Mouse (Mus musculus): ENCODE results near the gene Ppp1r32. TPM values are rescaled to one million over a fixed set of nuclear protein-coding genes. Genes with fewer than 3 reads are reported as not detected.

Gene Ppp1r32
- polyA plus RNA-seq (2016; fragmentation: Nextera tagmentation; extraction: Ambion mirVana) = 1.1 and 2.0 TPM in 2 replicates

DNA sequence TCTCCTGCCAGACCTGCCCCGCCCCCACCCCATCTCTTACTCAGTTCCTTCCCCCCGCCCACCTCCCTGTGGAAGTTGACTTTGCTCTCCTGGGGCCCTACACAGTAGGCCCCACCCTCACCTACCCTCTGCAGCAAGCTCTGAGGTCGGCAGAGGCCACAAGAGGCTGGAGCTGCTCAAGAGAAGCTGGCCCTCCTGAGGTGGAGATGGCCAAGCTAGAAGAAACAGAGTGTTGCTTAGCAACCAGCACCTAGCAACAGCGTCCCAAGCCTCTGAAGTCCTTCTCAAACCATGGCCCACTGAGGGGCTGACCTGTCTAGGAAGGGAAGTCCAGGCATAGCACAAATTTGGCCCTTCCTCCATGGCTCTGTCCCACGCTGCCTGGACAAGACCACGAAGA is at the start of gene Ppp1r32:
Ppp1r32 (minus strand) TSS at position 226 of the 400 bp plus-strand sequence.
- Histone ChIP-seq H3K36me3 (no peaks in the 10 kb centered on the region), H3K9me3 (replicated peaks) (no peaks in the 10 kb centered on the region), H3K27ac (no peak within 1 kb of the TSS), H3K4me1 (peaks cover 9% of the 10 kb centered on the region), H3K4me3 (no peak within 1 kb of the TSS), H3K4me2 (replicated peaks) (no peak within 1 kb of the TSS), H3K9ac (no peak within 1 kb of the TSS), H3K27me3 (no peaks in the 10 kb centered on the region)
- ATAC-seq (ENCODE audit: low FRiP score) = 0 out of 2 replicates have a peak, but pooled peaks have one; percentile 17
- WGBS = 22% methylated on average over 6 of the region's 6 CpGs

- Histone ChIP-seq H3K36me3 (peaks cover 49% of the 10 kb centered on the region), H3K9ac (no peak overlapping the region), H3K4me1 (peaks cover 17% of the 10 kb centered on the region), H3K27ac (no peak overlapping the region), H3K4me3 (no peak overlapping the region), H3K27me3 (no peaks in the 10 kb centered on the region), H3K9me3 (replicated peaks) (no peaks in the 10 kb centered on the region), H3K4me2 (replicated peaks) (no peak overlapping the region)
- WGBS = 89% methylated on average over 1 of the region's 1 CpGs
- no peak for ATAC-seq (ENCODE audit: low FRiP score)
Measured at GRCm38 (mm10) chr19:10530082-10530481, 47.4 kb upstream of the Ppp1r32 start.

GRCm38 (mm10) chr19:10525910-10526309 is 43.2 kb upstream of the Ppp1r32 start, which contains the start of gene Sdhaf2:
Gene Sdhaf2 (minus strand): TSS chr19:10526142.
- peak within 1 kb of the TSS; percentile 97 for H3K27ac ChIP-seq
- no peaks in the 10 kb centered on the region for H3K9me3 ChIP-seq (replicated peaks)
- H3K27me3 ChIP-seq = no peaks in the 10 kb centered on the region
- peaks cover 15% of the 10 kb centered on the region for H3K36me3 ChIP-seq
- H3K4me1 ChIP-seq = peaks cover 23% of the 10 kb centered on the region
- peak within 1 kb of the TSS; percentile 99 for H3K9ac ChIP-seq
- peak within 1 kb of the TSS; percentile 97 for H3K4me3 ChIP-seq
- peak within 1 kb of the TSS; percentile 68 for H3K4me2 ChIP-seq (replicated peaks)
- under 1% methylated on average over 11 of the region's 11 CpGs for WGBS
- peak; percentile 22; the same call in 1 of the 2 replicates for ATAC-seq (ENCODE audit: low FRiP score)

- Histone ChIP-seq H3K27ac (peak within 1 kb of the TSS; percentile 97), H3K4me3 (peak within 1 kb of the TSS; percentile 97), H3K4me2 (replicated peaks) (peak within 1 kb of the TSS; percentile 68), H3K27me3 (no peaks in the 10 kb centered on the region), H3K36me3 (peaks cover 15% of the 10 kb centered on the region), H3K4me1 (peaks cover 23% of the 10 kb centered on the region), H3K9me3 (replicated peaks) (no peaks in the 10 kb centered on the region), H3K9ac (peak within 1 kb of the TSS; percentile 99)
- WGBS = under 1% methylated on average over 82 of the region's 93 CpGs
- peak; percentile 93 for ATAC-seq (ENCODE audit: low FRiP score)
Measured at GRCm38 (mm10) chr19:10525106-10525901, 42.6 kb upstream of the Ppp1r32 start, which contains the start of gene Cpsf7. Gene Cpsf7 (plus strand): TSS chr19:10525266.

GRCm38 (mm10) chr19:10524784-10525105 is 42.0 kb upstream of the Ppp1r32 start:
- peaks cover 23% of the 10 kb centered on the region for H3K4me1 ChIP-seq
- no peaks in the 10 kb centered on the region for H3K27me3 ChIP-seq
- peaks cover 12% of the 10 kb centered on the region for H3K36me3 ChIP-seq
- H3K4me3 ChIP-seq = peak overlapping the region; percentile 97
- peak overlapping the region; percentile 68 for H3K4me2 ChIP-seq (replicated peaks)
- H3K9me3 ChIP-seq (replicated peaks) = no peaks in the 10 kb centered on the region
- peak overlapping the region; percentile 99 for H3K9ac ChIP-seq
- no peak for ATAC-seq (ENCODE audit: low FRiP score)
- peak overlapping the region; percentile 97 for H3K27ac ChIP-seq
- 0% methylated on average over 19 of the region's 19 CpGs for WGBS

- no peak overlapping the region for H3K9ac ChIP-seq
- no peak overlapping the region for H3K4me3 ChIP-seq
- peaks cover 23% of the 10 kb centered on the region for H3K4me1 ChIP-seq
- ATAC-seq (ENCODE audit: low FRiP score) = no peak
- H3K9me3 ChIP-seq (replicated peaks) = no peaks in the 10 kb centered on the region
- H3K36me3 ChIP-seq = peaks cover 8% of the 10 kb centered on the region
- H3K27me3 ChIP-seq = no peaks in the 10 kb centered on the region
- WGBS = 88% methylated on average over 5 of the region's 5 CpGs
- H3K27ac ChIP-seq = no peak overlapping the region
- peak overlapping the region; percentile 68 for H3K4me2 ChIP-seq (replicated peaks)
Measured at GRCm38 (mm10) chr19:10523483-10524080, 40.9 kb upstream of the Ppp1r32 start.

DNA sequence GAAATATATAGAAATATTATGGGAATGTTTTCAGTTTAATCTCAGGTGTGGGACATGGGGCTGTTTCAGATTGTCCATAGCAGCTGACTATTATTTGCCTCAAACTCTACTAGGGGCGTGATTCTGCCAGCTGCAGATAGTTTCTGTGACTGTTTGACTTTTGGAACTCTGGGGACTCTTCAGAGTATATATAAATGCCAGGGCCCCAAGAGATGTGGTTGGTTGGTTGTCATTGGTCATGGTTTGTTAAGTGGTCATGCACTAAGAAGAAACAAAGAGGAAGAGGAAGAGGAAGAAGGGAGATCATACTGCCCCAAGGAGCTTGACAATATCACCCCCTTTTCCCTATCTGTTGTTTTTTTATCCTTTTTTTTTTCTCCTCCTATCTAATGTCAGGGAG is 39.2 kb upstream of the Ppp1r32 start:
- no peak overlapping the region for H3K27ac ChIP-seq
- no peaks in the 10 kb centered on the region for H3K9me3 ChIP-seq (replicated peaks)
- no peaks in the 10 kb centered on the region for H3K27me3 ChIP-seq
- no peak for ATAC-seq (ENCODE audit: low FRiP score)
- peaks cover 15% of the 10 kb centered on the region for H3K4me1 ChIP-seq
- no peak overlapping the region for H3K9ac ChIP-seq
- H3K4me3 ChIP-seq = no peak overlapping the region
- H3K36me3 ChIP-seq = peaks cover 3% of the 10 kb centered on the region; the same call in 1 of the 2 replicates
- no peak overlapping the region for H3K4me2 ChIP-seq (replicated peaks)
- 81% methylated on average over 1 of the region's 1 CpGs for WGBS

DNA sequence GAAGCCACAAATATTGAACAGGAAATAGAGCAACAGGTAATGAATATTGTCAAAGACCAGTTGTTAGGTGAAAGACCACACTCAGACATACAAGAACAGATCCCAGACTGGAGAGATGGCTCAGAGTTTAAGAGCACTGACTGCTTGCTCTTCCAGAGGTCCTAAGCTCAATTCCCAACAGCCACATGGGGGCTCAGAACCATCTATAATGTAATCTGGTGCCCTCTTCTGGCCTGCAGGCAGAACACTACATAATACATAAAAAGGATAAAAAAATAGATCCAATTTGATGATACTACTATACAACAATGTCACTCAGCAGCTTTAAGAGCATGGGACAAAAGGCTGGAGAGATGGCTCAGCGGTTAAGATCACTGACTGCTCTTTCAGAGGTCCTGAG is 37.6 kb upstream of the Ppp1r32 start:
- no peaks in the 10 kb centered on the region for H3K9me3 ChIP-seq (replicated peaks)
- 50% methylated on average over 1 of the region's 1 CpGs for WGBS
- no peak for ATAC-seq (ENCODE audit: low FRiP score)

DNA sequence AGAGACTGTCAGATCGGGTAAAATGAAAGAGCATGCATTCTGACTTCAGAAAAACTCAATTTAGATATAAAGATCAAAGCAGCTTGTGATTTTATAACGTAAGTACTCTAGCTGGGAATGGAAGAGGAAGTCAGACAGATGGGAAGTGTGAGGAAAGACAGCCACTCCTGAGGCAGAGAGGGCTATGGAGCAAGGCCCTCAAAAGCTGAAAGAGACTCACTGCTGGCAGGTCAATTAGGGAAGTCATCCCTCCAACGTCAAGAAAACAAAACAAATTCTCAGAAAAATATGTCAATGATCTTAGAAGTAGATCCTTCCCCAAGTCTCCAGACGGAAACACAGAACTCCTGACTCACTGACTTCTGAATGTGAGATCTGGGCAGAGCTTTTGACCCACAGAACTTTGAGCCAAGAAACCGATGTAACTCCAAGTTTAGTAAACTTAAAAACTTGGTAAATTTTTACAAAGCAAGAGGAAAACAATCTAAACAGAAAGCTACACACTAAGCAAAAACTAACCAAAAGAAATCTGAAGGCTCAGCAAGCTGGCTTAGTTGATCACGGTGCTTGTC is 28.1 kb upstream of the Ppp1r32 start:
- no peaks in the 10 kb centered on the region for H3K4me1 ChIP-seq
- no peak for ATAC-seq (ENCODE audit: low FRiP score)
- H3K9ac ChIP-seq = no peak overlapping the region
- H3K27me3 ChIP-seq = no peaks in the 10 kb centered on the region
- H3K4me2 ChIP-seq (replicated peaks) = no peak overlapping the region
- WGBS = 81% methylated on average over 6 of the region's 6 CpGs
- peaks cover 31% of the 10 kb centered on the region for H3K36me3 ChIP-seq
- no peak overlapping the region for H3K4me3 ChIP-seq
- no peaks in the 10 kb centered on the region for H3K9me3 ChIP-seq (replicated peaks)
- no peak overlapping the region for H3K27ac ChIP-seq

More for the DNA sequence above, 37.6 kb upstream of the Ppp1r32 start:
- peaks cover 5% of the 10 kb centered on the region for H3K4me1 ChIP-seq
- no peak overlapping the region for H3K9ac ChIP-seq
- H3K4me3 ChIP-seq = no peak overlapping the region
- no peaks in the 10 kb centered on the region for H3K27me3 ChIP-seq
- no peak overlapping the region for H3K27ac ChIP-seq
- H3K4me2 ChIP-seq (replicated peaks) = no peak overlapping the region
- peaks cover 17% of the 10 kb centered on the region for H3K36me3 ChIP-seq

- no peak overlapping the region for H3K4me2 ChIP-seq (replicated peaks)
- H3K27ac ChIP-seq = no peak overlapping the region
- no peak overlapping the region for H3K4me3 ChIP-seq
- 10% methylated on average over 4 of the region's 4 CpGs for WGBS
- H3K27me3 ChIP-seq = no peaks in the 10 kb centered on the region
- no peaks in the 10 kb centered on the region for H3K9me3 ChIP-seq (replicated peaks)
- peaks cover 52% of the 10 kb centered on the region for H3K36me3 ChIP-seq
- H3K4me1 ChIP-seq = no peaks in the 10 kb centered on the region
- no peak overlapping the region for H3K9ac ChIP-seq
- ATAC-seq (ENCODE audit: low FRiP score) = peak; percentile 73; the same call in 1 of the 2 replicates
Measured at GRCm38 (mm10) chr19:10502571-10502970, 19.8 kb upstream of the Ppp1r32 start.

- Histone ChIP-seq H3K9ac (no peak overlapping the region), H3K4me3 (no peak overlapping the region), H3K4me1 (0 out of 2 replicates have a peak, but pooled peaks cover 2% of the 10 kb centered on the region), H3K36me3 (peaks cover 38% of the 10 kb centered on the region), H3K9me3 (replicated peaks) (no peaks in the 10 kb centered on the region), H3K27ac (no peak overlapping the region), H3K27me3 (no peaks in the 10 kb centered on the region), H3K4me2 (replicated peaks) (no peak overlapping the region)
- 94% methylated on average over 8 of the region's 8 CpGs for WGBS
- no peak for ATAC-seq (ENCODE audit: low FRiP score)
Measured at GRCm38 (mm10) chr19:10500581-10500980, 17.9 kb upstream of the Ppp1r32 start.

- Histone ChIP-seq H3K27me3 (no peaks in the 10 kb centered on the region), H3K27ac (no peak overlapping the region), H3K4me3 (no peak overlapping the region), H3K4me1 (0 out of 2 replicates have a peak, but pooled peaks cover 2% of the 10 kb centered on the region), H3K9ac (no peak overlapping the region), H3K9me3 (replicated peaks) (no peaks in the 10 kb centered on the region), H3K36me3 (peaks cover 28% of the 10 kb centered on the region), H3K4me2 (replicated peaks) (no peak overlapping the region)
- no peak for ATAC-seq (ENCODE audit: low FRiP score)
- 61% methylated on average over 8 of the region's 8 CpGs for WGBS
Measured at GRCm38 (mm10) chr19:10497512-10498160, 14.9 kb upstream of the Ppp1r32 start.
